Mouse (Mus musculus): Measurements from ENCODE around the gene Gm29776. TPM values are rescaled to one million over a fixed set of nuclear protein-coding genes. Genes with fewer than 3 reads are reported as not detected.

The Gm29776 gene
- total and polyA plus RNA-seq, 3 experiments: not detected

DNA sequence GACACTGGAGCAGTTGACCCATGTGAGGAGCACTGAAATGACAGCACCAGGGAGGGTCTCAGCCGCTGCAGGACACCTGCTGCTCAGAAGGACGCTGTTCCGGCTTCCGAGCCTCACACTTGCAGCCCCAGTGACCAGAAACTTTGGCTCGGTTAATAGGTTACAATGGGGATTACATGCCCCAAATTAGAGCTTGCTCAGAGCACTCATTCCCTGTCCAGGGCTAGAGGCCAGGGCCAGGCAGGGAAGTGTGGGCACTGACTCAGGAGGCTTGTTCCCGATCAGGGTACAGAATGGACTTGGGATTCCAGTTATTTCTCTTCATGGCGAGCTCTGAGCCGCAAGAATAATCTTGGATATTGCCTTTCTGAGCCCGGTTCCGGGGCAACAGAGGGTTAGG, 39.0 kb upstream of the Gm29776 start:
- DNase-seq (ENCODE audit: extremely low read depth): no peak
- dilution Hi-C loops (cut with MboI; ENCODE audit: extremely low pct_ligation_motif_present, extremely low pct_unique_long_range_greater_than_20kb, low sequenced_read_pairs) (no loop called here), in situ Hi-C loops (cut with MboI; ENCODE audit: low pct_ligation_motif_present, low pct_unique_long_range_greater_than_20kb, low sequenced_read_pairs) (loop anchor here (5.0 kb wide), 1 partner anchor 35 kb away; no protein-coding TSS in a partner anchor)
- H3K79me2 ChIP-seq (replicated peaks; ENCODE audit: control insufficient read depth, extremely low read depth, insufficient read depth, poor library complexity, severe bottlenecking): no peaks in the 10 kb centered on the region
- no peak overlapping the region for H3K9ac ChIP-seq (ENCODE audit: insufficient read depth, low read depth)
- no peak overlapping the region for H3K27ac ChIP-seq (ENCODE audit: insufficient read depth, low read depth)
- H3K4me3 ChIP-seq (replicated peaks in 1 of 3; ENCODE audit: low read depth in 2 of 3, low read length in 2 of 3, poor library complexity in 1 of 3): no peak overlapping the region
- no peaks in the 10 kb centered on the region for H3K9me3 ChIP-seq (replicated peaks; ENCODE audit: low read length)
- H3K4me2 ChIP-seq (ENCODE audit: insufficient read depth, low read depth, poor library complexity, severe bottlenecking): no peak overlapping the region
- H3K36me3 ChIP-seq (replicated peaks in 1 of 2; ENCODE audit: control insufficient read depth in 1 of 2, insufficient read depth in 1 of 2, low read length in 1 of 2): no peaks in the 10 kb centered on the region
- no peaks in the 10 kb centered on the region for H3K4me1 ChIP-seq (ENCODE audit: control insufficient read depth in 1 of 2, insufficient read depth in 2 of 2)
- no peaks in the 10 kb centered on the region for H3K27me3 ChIP-seq (replicated peaks)
- TF ChIP-seq MAX (IDR thresholded peaks at IDR 0.05; ENCODE audit: low read length) (no peak), JUND (conservative IDR thresholded peaks at IDR 0.05; ENCODE audit: low read depth, low read length) (no peak), E2F4 (IDR thresholded peaks at IDR 0.05; ENCODE audit: insufficient replicate concordance, low read depth, low read length) (no peak), ETS1 (conservative IDR thresholded peaks at IDR 0.05; ENCODE audit: low read depth, low read length) (no peak), CHD2 (IDR thresholded peaks at IDR 0.05; ENCODE audit: low read length) (no peak), HCFC1 (IDR thresholded peaks at IDR 0.05; ENCODE audit: low read depth, low read length) (no peak), SIN3A (IDR thresholded peaks at IDR 0.05; ENCODE audit: low read length) (no peak), MAFK (IDR thresholded peaks at IDR 0.05; ENCODE audit: insufficient replicate concordance, low read length) (no peak), MAZ (IDR thresholded peaks at IDR 0.05; ENCODE audit: low read depth, low read length) (no peak), ZC3H11A (IDR thresholded peaks at IDR 0.05; ENCODE audit: low read depth, low read length) (no peak), POLR2AphosphoS2 (IDR thresholded peaks at IDR 0.05; ENCODE audit: low read depth, low read length) (no peak), NRF1 (IDR thresholded peaks at IDR 0.05; ENCODE audit: low read depth, low read length) (no peak), BHLHE40 (IDR thresholded peaks at IDR 0.05; ENCODE audit: low read depth, low read length) (no peak), MYC (IDR thresholded peaks at IDR 0.05; ENCODE audit: low read depth, low read length) (no peak), RAD21 (IDR thresholded peaks at IDR 0.05; ENCODE audit: low read depth, low read length) (no peak), KAT2A (IDR thresholded peaks at IDR 0.05; ENCODE audit: insufficient replicate concordance, low read length) (no peak), ELF1 (IDR thresholded peaks at IDR 0.05; ENCODE audit: low read depth, low read length) (no peak)

DNA sequence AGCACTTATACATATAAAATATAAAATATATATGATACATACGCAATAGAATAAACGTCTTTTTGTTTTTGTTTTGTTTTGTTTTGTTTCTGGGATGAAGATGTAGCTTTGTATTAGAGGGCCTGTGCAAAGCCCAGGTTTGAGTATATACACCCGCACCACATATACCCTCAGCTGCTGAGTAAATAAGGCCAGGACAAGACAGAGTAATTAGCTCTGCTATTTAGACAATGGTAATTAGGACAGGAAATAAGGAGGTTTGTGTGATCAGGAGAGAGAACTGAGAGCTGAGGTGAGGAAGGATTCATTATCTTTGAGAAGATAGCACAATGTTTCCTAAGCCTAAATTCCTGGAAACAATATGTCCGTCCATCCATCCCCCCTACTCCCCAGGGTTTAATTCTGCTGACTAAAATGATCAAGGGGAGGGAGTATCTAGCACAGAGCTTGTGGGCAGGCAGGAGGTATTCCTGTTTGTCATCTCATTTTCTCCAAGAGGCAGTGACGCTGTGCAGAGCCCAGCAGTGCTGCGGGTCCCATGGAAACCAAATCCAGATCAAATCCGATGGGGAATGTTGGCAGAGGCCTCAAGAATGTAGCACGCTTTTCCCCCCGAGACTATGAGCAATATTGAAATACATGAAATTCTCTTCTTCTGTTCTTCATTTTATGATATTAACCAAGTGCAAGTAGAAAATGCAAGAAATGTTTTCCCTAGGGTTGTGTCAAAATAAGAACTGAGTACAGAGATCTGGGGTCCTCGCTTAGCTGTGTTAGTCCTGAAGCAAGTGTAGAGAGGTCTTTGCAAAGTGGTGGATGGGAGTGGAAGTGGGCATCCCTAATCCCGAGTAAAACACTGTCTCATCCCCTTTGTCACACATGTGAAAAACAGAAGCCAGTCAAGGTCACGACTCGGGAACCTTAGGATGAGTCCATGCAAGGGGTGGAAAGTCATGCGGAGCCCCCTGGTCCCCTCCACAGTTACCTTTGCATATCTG, 38.2 kb upstream of the Gm29776 start:
- Histone ChIP-seq H3K79me2 (replicated peaks; ENCODE audit: control insufficient read depth, extremely low read depth, insufficient read depth, poor library complexity, severe bottlenecking) (no peaks in the 10 kb centered on the region), H3K9ac (ENCODE audit: insufficient read depth, low read depth) (no peak overlapping the region), H3K4me2 (ENCODE audit: insufficient read depth, low read depth, poor library complexity, severe bottlenecking) (no peak overlapping the region), H3K36me3 (replicated peaks in 1 of 2; ENCODE audit: control insufficient read depth in 1 of 2, insufficient read depth in 1 of 2, low read length in 1 of 2) (no peaks in the 10 kb centered on the region), H3K4me1 (ENCODE audit: control insufficient read depth in 1 of 2, insufficient read depth in 2 of 2) (no peaks in the 10 kb centered on the region), H3K9me3 (replicated peaks; ENCODE audit: low read length) (no peaks in the 10 kb centered on the region), H3K27ac (ENCODE audit: insufficient read depth, low read depth) (no peak overlapping the region), H3K4me3 (replicated peaks in 1 of 3; ENCODE audit: low read depth in 2 of 3, low read length in 2 of 3, poor library complexity in 1 of 3) (no peak overlapping the region), H3K27me3 (replicated peaks) (peaks cover 1% of the 10 kb centered on the region)
- TF ChIP-seq ZC3H11A (IDR thresholded peaks at IDR 0.05; ENCODE audit: low read depth, low read length) (no peak), HCFC1 (IDR thresholded peaks at IDR 0.05; ENCODE audit: low read depth, low read length) (no peak), MEF2A (IDR thresholded peaks at IDR 0.05; ENCODE audit: borderline replicate concordance, low read depth, low read length) (no peak), EP300 (IDR thresholded peaks at IDR 0.05; ENCODE audit: low read length) (no peak), JUN (IDR thresholded peaks at IDR 0.05; ENCODE audit: insufficient read depth, low read depth, low read length) (no peak), E2F4 (IDR thresholded peaks at IDR 0.05; ENCODE audit: insufficient replicate concordance, low read depth, low read length) (no peak), POLR2A (IDR thresholded peaks at IDR 0.05; ENCODE audit: low read depth, low read length) (no peak), JUND (conservative IDR thresholded peaks at IDR 0.05; ENCODE audit: low read depth, low read length) (no peak), MAFK (IDR thresholded peaks at IDR 0.05; ENCODE audit: insufficient replicate concordance, low read length) (no peak), MYC (IDR thresholded peaks at IDR 0.05; ENCODE audit: low read depth, low read length) (no peak), NRF1 (IDR thresholded peaks at IDR 0.05; ENCODE audit: low read depth, low read length) (no peak), RCOR1 (conservative IDR thresholded peaks at IDR 0.05; ENCODE audit: low read depth, low read length) (no peak), UBTF (IDR thresholded peaks at IDR 0.05; ENCODE audit: low read depth, low read length) (no peak), MAZ (IDR thresholded peaks at IDR 0.05; ENCODE audit: low read depth, low read length) (no peak)
- dilution Hi-C loops (cut with MboI; ENCODE audit: extremely low pct_ligation_motif_present, extremely low pct_unique_long_range_greater_than_20kb, low sequenced_read_pairs) (no loop called here), in situ Hi-C loops (cut with MboI; ENCODE audit: low pct_ligation_motif_present, low pct_unique_long_range_greater_than_20kb, low sequenced_read_pairs) (loop anchor here (5.0 kb wide), 1 partner anchor 35 kb away; no protein-coding TSS in a partner anchor)
- DNase-seq (ENCODE audit: extremely low read depth): no peak
